Mouse (Mus musculus) left cerebral cortex, postnatal 4 days (tissue): ENCODE measurements at regions not wholly inside any gene's neighbourhood (a gene's known extent, or its start where the extent isn't known, plus 50 kb on each side); places are given as distances from the start of the nearest gene placed in this dataset.

Experiments
- DNase-seq: peaks from one replicate; pipeline ENCODE4 v3.0.0-alpha.2; 2022
- intact Hi-C: fragments of 180-260 bp; cut with DNase I; formaldehyde crosslinking; loops from one replicate; pipeline ENCODE4 v1.15.1; 2025

DNA sequence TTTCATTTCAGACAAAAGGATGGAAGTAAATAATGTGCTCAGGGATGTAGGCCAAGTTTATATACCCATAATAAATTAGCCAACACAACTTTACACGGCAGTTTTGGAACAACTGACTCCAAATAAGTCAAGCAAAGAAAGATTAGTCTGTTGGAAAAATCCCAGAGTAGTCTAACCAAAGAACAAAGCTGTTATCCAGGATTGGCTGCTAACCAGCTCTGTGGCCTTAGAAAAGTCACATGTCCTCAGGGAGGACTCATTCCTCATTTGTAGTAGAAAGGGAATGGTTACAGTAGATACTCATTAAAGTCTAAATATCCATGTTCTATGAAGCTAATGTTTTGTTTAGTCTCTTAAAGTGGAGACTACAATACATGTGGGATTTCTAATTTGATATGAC is 130.6 kb upstream of the Mid1 start:
- intact Hi-C loops: no loop called here
- DNase-seq: no peak

DNA sequence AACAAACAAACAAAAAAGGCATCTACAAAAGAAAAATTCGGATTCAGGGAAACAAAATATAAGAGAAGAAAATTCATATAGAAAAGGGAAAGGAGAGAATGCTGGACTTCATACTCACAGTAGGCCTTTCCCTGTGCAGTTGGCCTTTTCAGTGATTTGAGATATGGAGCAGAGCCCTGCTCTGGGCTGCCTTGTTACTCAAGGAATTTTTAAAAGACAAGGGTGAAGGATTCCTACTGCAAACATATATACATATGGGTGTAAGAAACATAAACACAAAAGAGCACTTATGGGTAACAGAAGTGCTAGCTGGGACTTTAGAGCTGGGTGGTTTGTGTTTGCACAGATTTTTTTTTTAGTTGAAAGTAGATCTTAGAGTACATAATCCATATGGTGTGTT is 132.1 kb upstream of the Mid1 start:
- intact Hi-C loops: no loop called here
- no peak for DNase-seq

DNA sequence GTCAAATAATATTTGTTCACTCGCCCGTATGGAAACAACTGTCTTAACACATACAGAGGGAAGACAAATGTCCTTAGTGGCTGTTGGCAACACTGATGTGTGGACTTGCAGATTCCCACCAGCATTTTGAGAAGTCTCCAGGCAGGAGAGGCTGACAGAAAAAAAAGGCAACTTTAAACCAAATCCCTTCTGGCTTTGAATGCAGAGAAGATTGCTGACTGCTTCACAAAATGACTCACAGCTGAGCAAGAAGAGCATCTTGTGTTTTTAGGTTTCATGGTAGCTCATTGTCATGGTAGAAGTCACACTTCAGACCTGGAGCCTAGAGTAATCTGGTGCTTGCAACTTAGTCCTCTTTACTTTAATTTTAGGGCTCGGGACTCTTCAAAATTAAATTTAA is 141.0 kb upstream of the Mid1 start:
- intact Hi-C loops: no loop called here
- DNase-seq: no peak

DNA sequence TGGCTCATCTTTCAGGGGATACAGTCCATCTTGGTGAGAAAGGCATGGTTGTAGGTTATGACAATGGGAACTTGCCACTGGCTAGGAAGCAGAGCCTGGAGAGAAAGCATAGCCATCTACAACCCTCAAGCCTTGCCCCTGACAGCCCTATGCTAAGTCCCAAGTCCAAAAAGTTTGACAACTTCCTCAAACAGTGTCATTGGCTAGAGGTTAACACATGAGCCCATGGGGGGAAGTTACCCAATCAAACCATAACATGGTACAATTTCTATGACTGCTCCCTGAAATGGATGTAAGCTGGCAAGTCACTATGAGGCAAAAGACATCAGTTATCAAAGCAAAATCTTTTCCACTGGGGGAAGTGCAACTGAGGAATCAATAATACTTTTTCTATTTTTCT is 176.8 kb upstream of the Mid1 start:
- DNase-seq: no peak

DNA sequence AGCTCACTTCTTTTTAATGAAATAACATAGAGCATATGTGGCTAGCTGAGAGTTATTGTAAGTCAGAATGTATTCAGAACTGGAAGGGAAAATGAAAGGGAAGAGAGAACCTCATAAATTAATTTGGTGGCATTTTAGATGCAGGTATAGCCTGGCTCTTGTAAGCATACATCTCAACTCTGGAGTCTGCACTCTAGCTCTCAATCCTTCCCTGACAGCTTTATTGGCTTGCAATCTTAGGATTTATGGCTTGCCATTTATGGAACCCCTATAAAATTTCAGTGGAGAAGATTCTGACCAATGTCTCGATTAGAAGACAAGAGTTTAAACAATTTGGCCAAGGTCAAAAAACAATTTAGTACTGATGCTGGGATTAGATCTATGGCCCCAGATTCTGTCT is 173.4 kb upstream of the Hccs start:
- DNase-seq: no peak
- intact Hi-C loops: no loop called here

More for the DNA sequence above, 176.8 kb upstream of the Mid1 start:
- intact Hi-C loops: no loop called here

DNA sequence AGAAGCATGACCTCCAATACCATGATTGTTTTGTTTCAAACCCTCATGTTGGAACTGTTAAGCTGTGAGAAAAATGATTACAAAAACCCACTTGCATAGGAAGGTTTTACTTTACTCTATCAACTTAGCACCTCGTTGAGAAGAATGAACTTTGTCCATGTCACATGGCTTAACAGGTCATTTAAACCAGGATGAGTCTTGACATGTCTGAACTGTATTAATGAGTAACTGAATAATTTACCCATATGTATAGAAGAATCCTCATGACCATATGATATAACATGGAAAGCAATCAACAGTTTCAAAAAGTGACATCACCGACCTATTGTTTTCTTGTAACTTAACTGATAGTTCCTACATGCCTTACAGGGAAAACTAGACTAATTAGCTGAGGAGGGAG is 153.3 kb upstream of the Hccs start:
- intact Hi-C loops: no loop called here
- no peak for DNase-seq

DNA sequence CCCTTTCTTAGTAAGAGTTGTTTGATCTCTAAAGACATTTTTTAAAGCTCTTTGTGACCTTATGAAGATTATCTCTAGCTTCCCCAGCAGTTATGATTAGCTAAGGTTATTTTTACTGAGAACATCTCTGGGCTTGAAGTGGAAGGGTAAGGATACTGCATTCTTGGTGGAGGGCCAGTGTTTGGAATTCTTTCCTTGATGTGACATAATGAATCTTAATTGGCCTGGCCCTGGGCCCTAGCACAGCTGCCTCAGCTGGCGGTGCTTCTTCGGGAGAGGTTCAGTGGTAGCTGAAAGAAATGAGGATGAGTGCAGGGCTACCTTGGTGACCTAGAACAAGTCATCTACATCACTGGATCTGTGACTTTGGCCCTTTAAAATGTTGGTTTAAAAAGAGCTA is 150.5 kb upstream of the Hccs start:
- intact Hi-C loops: no loop called here
- DNase-seq: peak; percentile 2

DNA sequence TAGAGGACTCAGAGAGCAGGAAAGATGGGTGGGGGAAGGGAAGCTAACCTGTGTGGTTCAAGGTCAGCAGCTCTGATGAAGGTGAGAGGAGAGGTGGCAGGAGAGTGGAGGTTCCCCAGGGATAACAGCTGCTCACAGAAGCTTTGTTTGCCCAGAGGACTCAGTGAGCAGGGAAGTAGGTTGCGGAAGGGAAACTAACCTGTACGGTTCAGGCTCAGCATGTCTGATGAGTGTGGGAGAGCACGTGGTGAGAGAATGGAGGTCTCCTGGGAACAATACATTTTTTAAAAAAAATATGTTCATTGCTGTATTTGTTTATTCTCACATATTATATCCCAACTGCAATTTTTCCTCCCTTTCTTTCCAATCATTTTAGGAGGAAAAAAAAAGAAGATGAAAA is 130.0 kb upstream of the Hccs start:
- intact Hi-C loops: no loop called here
- no peak for DNase-seq

DNA sequence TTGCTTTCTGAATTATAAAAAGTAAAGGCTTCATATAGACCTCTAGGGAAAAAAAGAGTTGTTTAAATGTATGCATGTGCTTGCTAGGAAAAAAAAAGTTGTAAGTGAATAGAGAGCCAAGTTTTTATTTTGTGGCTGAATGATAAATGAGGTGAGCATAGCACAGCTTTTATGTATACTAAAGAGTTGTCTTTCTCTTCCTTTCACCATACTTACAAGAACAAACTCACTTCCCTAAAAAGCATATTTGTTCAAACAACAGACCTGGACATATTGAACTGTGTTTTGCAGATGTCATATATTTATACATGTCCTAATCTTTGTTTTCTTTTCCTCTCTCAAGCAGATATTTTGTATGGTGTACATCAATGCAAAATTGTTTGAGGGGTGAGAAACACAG is 119.4 kb upstream of the Hccs start:
- DNase-seq: no peak
- intact Hi-C loops: no loop called here

DNA sequence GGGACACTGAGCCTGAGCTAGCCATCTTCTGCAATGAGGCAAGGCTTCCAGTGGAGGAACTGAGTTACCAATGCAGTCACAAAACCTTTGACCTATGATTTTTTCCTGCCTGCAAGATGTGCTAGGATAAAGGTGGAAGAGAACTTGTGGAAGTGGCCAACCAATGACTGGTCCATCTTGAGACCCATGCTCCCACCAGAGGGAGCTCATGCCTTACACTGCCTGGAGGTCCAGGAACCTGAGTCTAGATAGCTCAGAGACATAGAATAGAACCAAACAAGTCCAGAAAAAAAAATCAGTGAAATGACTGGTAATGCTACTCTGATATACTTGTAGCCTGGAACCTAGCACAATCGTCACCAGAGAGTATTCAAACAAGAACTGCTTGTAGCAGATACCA is 118.5 kb upstream of the Hccs start:
- intact Hi-C loops: no loop called here

DNA sequence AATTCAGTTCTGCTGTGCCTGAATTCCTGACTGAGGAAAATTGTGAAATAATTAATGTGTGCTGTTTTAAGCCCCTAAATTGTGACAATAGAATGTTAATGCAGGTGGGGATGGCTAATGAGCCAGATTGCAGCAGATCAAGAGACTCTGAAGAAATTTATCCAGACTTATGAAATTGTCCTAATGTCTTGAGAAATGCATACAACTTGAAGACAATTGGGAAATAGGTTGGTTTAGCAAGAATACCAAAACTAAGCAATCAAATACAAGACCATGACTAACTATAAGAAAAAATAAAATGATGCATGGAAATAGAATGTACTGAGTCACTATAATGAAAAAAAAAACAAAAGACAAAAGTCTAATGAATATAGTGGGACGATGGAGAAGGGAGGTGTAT is 113.7 kb upstream of the Hccs start:
- no peak for DNase-seq
- intact Hi-C loops: no loop called here

More for the DNA sequence above, 118.5 kb upstream of the Hccs start:
- DNase-seq: no peak

DNA sequence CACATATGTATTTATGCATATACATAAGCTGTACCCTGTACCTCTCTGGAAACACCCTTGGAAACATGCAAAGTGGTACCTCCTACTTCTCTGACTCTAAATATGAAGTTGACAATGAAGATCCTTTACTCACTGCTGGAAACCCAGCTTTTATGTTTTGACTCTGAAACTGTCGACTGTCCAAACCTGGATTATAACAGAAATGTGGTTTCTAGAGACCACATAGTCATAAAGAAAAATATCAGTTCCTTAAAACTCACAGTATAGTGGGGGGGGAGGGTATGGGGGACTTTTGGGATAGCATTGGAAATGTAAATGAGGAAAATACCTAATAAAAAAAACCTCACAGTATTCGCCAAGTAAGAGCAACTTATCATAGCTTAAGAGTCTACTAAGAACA is 76.7 kb upstream of the Hccs start:
- intact Hi-C loops: no loop called here
- no peak for DNase-seq

DNA sequence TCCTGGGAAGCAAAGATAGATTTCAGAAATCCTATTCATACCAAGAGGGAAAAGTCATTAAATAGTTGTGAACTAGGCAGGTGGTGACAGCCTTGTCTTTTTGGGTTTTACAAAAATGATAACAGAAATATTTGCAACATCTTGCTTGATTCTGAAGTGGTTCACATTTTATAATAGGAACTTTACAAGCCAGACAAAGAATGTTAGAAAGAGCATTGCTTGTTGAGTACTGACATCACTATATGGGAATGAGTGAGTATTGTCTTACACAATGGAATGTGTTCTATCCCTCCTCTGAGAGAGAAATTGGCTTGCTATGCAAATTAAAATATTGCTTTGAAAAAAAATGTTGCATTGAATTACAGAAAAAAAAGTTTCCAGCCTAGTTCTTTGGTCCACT is 66.5 kb upstream of the Hccs start:
- intact Hi-C loops: no loop called here
- DNase-seq: no peak
